Mouse (Mus musculus): Measurements from ENCODE around the gene Adgrv1.

DNA sequence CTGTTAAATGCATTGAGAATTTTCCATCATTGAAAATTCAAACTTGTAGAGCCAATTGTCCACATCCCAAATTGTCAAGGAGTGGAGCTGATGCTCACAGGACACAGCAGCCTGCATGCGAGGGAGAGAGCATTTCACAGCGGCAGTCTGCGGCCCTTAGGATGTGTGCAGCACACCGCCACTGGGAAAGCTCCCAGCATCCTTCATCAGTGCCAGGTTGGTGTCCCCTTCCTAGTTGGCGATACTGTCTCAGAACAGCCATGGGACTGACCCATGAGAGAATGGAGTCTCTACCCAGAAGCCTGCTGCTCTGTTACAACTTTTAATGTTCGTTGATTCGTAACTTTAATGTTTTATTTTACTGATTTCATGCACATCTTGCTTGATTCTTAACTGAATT is 183.8 kb downstream of the Adgrv1 start:
- no peak for TF ChIP-seq CTCF (IDR thresholded peaks at IDR 0.05; ENCODE audit: low read depth)
- no peak for TF ChIP-seq EP300 (IDR thresholded peaks at IDR 0.05; ENCODE audit: low read depth)
